Mouse (Mus musculus): Measurements from ENCODE around the gene Immp2l.

- TF ChIP-seq CHD2 (IDR thresholded peaks at IDR 0.05; ENCODE audit: low read depth, low read length), result no peak
- no peak for TF ChIP-seq MAFK (IDR thresholded peaks at IDR 0.05; ENCODE audit: insufficient read depth, low read depth, low read length)
- no peak for TF ChIP-seq ZC3H11A (IDR thresholded peaks at IDR 0.05; ENCODE audit: borderline replicate concordance, low read depth, low read length)
These were observed 810.8 kb downstream of the Immp2l start for GRCm38 (mm10) chr12:41834646-41835045.

All from ES-E14 (cell line).